Mouse (Mus musculus) heart, embryonic 15.5 days (tissue): ENCODE results near the gene Zfp382. TPM values are rescaled to one million over a fixed set of nuclear protein-coding genes. Genes with fewer than 3 reads are reported as not detected.

Source experiments
- ATAC-seq: fragments of 200-750 bp; cut with Nextera tagmentation; replicated peaks from 2 replicates; pipeline ENCODE4 v1.8.0; 2017; ENCODE audit warnings: low read depth, moderate TSS enrichment; ENCODE audit not compliant: insufficient number of reproducible peaks, insufficient read depth, low FRiP score
- H3K27ac ChIP-seq: fragments of 300-500 bp; sonication (generic); 2 replicates; pipeline ENCODE4 v1.5.1; 2015; ENCODE audit warnings: mild to moderate bottlenecking, inconsistent platforms
- H3K27me3 ChIP-seq: fragments of 300-500 bp; sonication (generic); 2 replicates; pipeline ENCODE4 v1.6.1; 2015; ENCODE audit warnings: inconsistent platforms
- H3K36me3 ChIP-seq: fragments of 300-500 bp; sonication (generic); 2 replicates; pipeline ENCODE4 v1.6.1; 2015; ENCODE audit warnings: mild to moderate bottlenecking, inconsistent platforms
- H3K4me1 ChIP-seq: fragments of 300-500 bp; sonication (generic); replicated peaks from 2 replicates; pipeline ENCODE4 v1.6.1; 2015; ENCODE audit warnings: inconsistent platforms
- H3K4me2 ChIP-seq: fragments of 300-500 bp; sonication (generic); 2 replicates; pipeline ENCODE4 v1.6.1; 2015; ENCODE audit warnings: inconsistent platforms, mild to moderate bottlenecking, moderate library complexity
- H3K4me3 ChIP-seq: fragments of 300-500 bp; sonication (generic); 2 replicates; pipeline ENCODE4 v1.5.1; 2015; ENCODE audit warnings: mild to moderate bottlenecking, inconsistent platforms
- H3K9ac ChIP-seq: fragments of 300-500 bp; sonication (generic); 2 replicates; pipeline ENCODE4 v1.6.1; 2015; ENCODE audit warnings: mild to moderate bottlenecking, inconsistent platforms
- H3K9me3 ChIP-seq: fragments of 300-500 bp; sonication (generic); replicated peaks from 2 replicates; pipeline ENCODE4 v1.6.1; 2016; ENCODE audit warnings: inconsistent platforms
- WGBS: fragments of 180-500 bp; shearing (Covaris S2); methylation state at CpG from one replicate; pipeline ENCODE4 v1.1.7; 2015; ENCODE audit warnings: mixed read lengths; 5-methylcytosine and 5-hydroxymethylcytosine counted together
- polyA plus RNA-seq: library from polyadenylated mRNA; unstranded; fragments of >200 nt; fragmentation: Nextera tagmentation; extraction: Ambion mirVana; gene quantifications from 2 replicates; pipeline ENCODE4 v1.2.1, GENCODE M21; 2015

The Zfp382 gene
- polyA plus RNA-seq = 10.0 and 13.7 TPM in 2 replicates

DNA sequence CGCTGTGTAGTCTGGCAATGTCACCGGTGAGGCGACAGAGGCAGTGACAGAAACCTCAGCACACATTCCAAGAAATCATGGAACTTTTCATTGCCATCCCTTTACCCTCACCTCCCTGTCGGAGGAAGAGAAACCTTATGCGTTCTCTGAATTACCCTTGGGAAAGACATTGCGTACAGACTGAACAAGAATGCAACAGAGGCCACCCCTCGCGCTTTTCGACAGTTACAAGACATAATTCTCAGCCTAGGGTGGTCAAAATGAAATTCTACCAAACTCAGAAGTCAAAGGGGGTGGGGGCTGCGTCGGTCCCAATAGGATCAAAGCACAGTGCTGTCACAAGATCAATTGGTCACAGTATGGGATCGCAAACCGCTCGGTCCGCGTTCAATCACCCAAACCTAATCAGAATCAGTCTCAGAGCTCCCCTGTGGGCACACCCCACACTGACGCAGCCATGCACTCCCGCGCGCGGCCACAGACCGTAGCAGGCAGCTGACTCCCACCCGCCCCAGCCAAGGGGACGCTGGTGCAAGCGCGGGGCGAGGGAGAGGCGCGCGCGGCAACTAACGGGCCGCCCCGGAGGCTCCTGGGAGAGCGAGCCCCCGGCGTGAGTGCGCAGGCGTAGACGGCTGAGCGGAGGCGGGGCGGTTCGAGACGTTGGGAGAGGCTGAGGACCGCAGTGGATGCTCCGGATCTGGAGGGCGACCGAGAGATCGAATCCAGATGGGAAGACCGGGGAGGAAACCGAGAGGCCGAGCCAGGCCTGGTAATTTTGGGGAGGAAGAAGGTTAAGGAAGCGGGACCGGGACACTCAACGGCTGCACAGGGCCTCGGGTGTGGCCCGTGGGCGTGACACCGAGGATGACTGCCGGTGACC is at the start of gene Zfp382:
Gene Zfp382, plus strand, starts transcription at position 635 of the 880 bp plus-strand sequence.
- H3K9me3 ChIP-seq = no peaks in the 10 kb centered on the region
- H3K36me3 ChIP-seq = 0 out of 2 replicates have a peak, but pooled peaks cover 11% of the 10 kb centered on the region
- ATAC-seq = peak; percentile 95
- peak within 1 kb of the TSS; percentile 83 for H3K9ac ChIP-seq
- H3K4me2 ChIP-seq = peak within 1 kb of the TSS; percentile 92
- H3K4me3 ChIP-seq = peak within 1 kb of the TSS; percentile 93
- peak within 1 kb of the TSS; percentile 91 for H3K27ac ChIP-seq
- H3K4me1 ChIP-seq = peaks cover 3% of the 10 kb centered on the region; the same call in 1 of the 2 replicates
- no peaks in the 10 kb centered on the region for H3K27me3 ChIP-seq
- under 1% methylated on average over 61 of the region's 61 CpGs for WGBS

DNA sequence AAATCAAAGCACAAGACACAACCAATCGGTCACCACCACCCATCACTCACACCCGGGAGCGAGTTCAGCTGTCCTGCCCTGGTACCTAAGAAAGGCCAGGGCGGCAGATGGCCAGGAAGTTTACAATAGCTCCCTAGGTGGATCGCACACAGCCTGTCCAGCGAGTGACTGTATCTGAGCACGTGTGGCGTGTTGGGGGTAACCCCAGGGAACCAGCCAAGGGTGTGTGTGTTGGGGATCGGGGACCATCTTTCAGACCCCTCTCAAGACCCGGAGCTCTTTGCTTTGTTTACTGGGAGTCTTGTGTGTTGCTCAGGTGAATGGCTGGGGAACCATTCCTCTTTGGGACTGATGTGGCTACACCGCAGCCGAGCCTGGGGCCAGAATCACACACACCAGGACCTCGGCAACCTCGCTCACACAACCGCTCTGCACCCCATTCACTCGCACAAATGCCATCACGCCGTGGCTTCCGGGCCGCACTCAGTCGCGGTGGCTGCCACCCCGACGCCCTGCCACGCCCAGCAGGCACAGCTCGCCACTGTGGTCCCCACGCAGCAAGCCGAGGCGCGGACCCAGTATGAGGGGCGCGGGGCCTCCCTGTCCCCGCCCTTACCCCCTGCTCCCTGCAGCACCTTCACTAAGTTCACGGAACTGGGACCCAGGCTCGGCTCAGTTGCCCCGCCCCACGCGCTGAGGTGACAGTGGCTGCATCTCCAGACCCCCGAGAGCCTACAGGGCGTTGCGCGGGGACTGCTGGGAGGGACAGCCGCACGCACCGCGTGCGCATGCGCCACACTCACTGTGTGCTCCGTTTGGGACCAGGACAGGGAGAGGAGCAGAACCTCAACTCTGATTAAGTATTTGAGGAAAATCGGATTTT is 49.4 kb upstream of the Zfp382 start, which contains the start of gene Zfp82:
Gene Zfp82, minus strand, starts transcription at position 755 of the 883 bp plus-strand sequence.
- Histone ChIP-seq H3K4me3 (peak within 1 kb of the TSS; percentile 78), H3K4me2 (peak within 1 kb of the TSS; percentile 90), H3K27me3 (no peaks in the 10 kb centered on the region), H3K9me3 (no peaks in the 10 kb centered on the region), H3K9ac (peak within 1 kb of the TSS; percentile 77), H3K4me1 (peaks cover 3% of the 10 kb centered on the region; the same call in 1 of the 2 replicates), H3K27ac (peak within 1 kb of the TSS; percentile 71), H3K36me3 (peaks cover 2% of the 10 kb centered on the region; the same call in 1 of the 2 replicates)
- under 1% methylated on average over 50 of the region's 50 CpGs for WGBS
- ATAC-seq = peak; percentile 87

DNA sequence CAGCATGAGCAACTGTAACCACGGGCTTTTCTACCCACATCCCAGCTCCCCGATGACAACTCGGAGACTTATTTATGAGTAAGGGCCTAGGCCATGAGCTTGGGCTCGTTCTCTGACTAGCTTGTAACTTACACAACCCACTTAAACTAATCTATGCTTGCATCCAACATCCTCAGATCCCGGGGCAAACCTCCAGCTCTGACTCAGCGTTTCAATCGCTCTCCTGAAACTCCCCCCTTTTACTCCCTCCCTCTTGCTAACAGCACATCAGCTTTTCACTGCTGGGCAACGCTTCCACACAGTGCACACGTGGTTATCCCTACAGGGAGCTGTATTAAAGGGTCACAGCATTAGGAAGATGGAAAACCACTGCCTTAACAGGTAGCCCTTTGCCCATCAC is 35.2 kb upstream of the Zfp382 start:
- no peak for ATAC-seq
- Histone ChIP-seq H3K4me2 (no peak overlapping the region), H3K36me3 (peaks cover 4% of the 10 kb centered on the region), H3K4me3 (no peak overlapping the region), H3K9ac (no peak overlapping the region), H3K4me1 (peaks cover 10% of the 10 kb centered on the region), H3K9me3 (no peaks in the 10 kb centered on the region), H3K27me3 (no peaks in the 10 kb centered on the region), H3K27ac (no peak overlapping the region)
- WGBS = 83% methylated on average over 9 of the region's 9 CpGs

DNA sequence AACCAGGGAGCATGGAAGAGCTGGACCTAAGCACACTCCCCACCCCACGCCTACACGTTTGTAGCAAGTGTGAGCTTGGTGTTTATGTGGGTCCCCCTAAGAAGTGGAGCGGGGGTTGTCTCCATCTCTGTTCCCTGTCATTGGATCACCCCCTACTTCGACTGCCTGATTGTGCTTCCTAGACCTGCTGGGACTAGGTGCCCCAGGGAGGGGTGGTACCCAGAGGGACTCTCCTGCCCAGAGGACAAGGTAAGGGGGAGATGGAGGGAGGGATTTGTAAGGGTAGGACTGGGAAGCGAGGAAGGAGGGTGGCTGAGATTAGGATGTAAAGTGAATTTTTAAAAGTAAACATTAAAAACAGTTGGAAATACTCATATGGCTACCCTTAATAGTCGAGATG is 32.3 kb upstream of the Zfp382 start:
- 13% methylated on average over 6 of the region's 6 CpGs for WGBS
- peak overlapping the region; percentile 79 for H3K4me2 ChIP-seq
- H3K27me3 ChIP-seq = no peaks in the 10 kb centered on the region
- peaks cover 16% of the 10 kb centered on the region for H3K4me1 ChIP-seq
- H3K36me3 ChIP-seq = peaks cover 4% of the 10 kb centered on the region
- H3K9me3 ChIP-seq = no peaks in the 10 kb centered on the region
- ATAC-seq = no peak
- H3K9ac ChIP-seq = peak overlapping the region; percentile 64
- H3K4me3 ChIP-seq = peak overlapping the region; percentile 67
- H3K27ac ChIP-seq = no peak overlapping the region

GRCm38 (mm10) chr7:30090092-30090969 is 31.4 kb upstream of the Zfp382 start, which contains the start of the genes Gm26920 and Zfp566:
Gm26920 (minus strand) TSS chr7:30090410.
Zfp566 (minus strand) TSS chr7:30090527.
- H3K27ac ChIP-seq = peak within 1 kb of the TSS; percentile 79
- peaks cover 17% of the 10 kb centered on the region for H3K4me1 ChIP-seq
- H3K27me3 ChIP-seq = no peaks in the 10 kb centered on the region
- peak within 1 kb of the TSS; percentile 79 for H3K4me2 ChIP-seq
- peak; percentile 89 for ATAC-seq
- peak within 1 kb of the TSS; percentile 67 for H3K4me3 ChIP-seq
- no peaks in the 10 kb centered on the region for H3K9me3 ChIP-seq
- H3K9ac ChIP-seq = peak within 1 kb of the TSS; percentile 64
- WGBS = under 1% methylated on average over 40 of the region's 40 CpGs
- peaks cover under 1% of the 10 kb centered on the region for H3K36me3 ChIP-seq

DNA sequence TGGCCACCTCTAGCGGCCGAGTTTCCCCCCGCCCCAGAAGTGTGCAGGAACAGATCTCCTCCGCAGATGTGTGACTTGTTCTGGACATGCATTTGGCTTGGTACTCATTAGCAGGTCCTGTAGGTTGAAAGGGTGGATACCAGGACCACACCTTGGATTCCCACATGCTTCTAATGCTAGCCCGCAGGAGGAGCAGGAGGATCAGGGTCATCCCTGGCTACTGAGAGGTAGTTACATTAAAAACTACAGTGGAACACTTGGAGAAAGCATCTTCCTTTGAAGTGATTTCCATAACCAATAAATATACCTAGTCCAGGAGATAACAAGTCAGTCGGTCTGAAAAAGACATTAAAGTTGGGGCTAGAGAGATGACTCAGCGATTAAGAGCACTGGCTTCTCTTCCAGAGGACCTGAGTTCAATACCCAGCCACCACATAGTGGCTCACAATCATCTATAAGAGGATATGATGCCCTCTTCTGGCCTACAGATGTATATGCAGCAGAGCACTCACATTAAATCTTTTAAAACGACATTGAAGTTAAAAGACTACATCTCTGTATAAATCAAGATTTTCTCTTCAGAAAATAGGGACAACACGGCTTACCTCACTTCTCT is 30.7 kb upstream of the Zfp382 start:
- H3K4me1 ChIP-seq = peaks cover 18% of the 10 kb centered on the region
- H3K9me3 ChIP-seq = no peaks in the 10 kb centered on the region
- WGBS = 5% methylated on average over 9 of the region's 9 CpGs
- H3K27me3 ChIP-seq = no peaks in the 10 kb centered on the region
- peak overlapping the region; percentile 79 for H3K4me2 ChIP-seq
- H3K4me3 ChIP-seq = peak overlapping the region; percentile 67
- no peaks in the 10 kb centered on the region; the same call in 1 of the 2 replicates for H3K36me3 ChIP-seq
- no peak for ATAC-seq
- H3K27ac ChIP-seq = peak overlapping the region; percentile 61
- no peak overlapping the region; the same call in 1 of the 2 replicates for H3K9ac ChIP-seq

DNA sequence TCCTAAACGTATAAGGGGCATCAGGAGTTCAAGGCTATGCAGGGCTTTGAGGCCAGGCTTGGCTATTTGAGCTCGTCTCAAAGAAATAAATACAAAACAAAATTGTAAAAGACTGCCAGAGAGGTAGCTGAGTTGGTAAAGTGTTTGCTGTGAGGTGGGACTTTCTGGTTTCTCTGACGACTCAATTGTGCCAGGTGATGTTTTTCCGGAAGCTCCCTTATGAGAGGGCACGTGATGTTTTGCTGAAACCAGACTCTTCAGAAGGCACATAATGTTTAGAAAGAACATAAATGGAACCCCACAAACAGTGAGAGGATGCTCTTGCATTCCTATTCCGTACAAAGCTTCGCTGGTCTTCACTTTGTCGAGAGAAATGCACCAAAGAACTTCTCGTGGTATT is 29.1 kb upstream of the Zfp382 start:
- Histone ChIP-seq H3K36me3 (no peaks in the 10 kb centered on the region), H3K9me3 (no peaks in the 10 kb centered on the region), H3K9ac (no peak overlapping the region), H3K4me1 (peaks cover 27% of the 10 kb centered on the region), H3K4me2 (no peak overlapping the region), H3K27me3 (no peaks in the 10 kb centered on the region), H3K4me3 (no peak overlapping the region), H3K27ac (no peak overlapping the region)
- 73% methylated on average over 9 of the region's 9 CpGs for whole genome bisulfite sequencing
- no peak for ATAC-seq

- no peaks in the 10 kb centered on the region for H3K27me3 ChIP-seq
- peaks cover 6% of the 10 kb centered on the region for H3K36me3 ChIP-seq
- 68% methylated on average over 6 of the region's 6 CpGs for WGBS
- peaks cover 35% of the 10 kb centered on the region for H3K4me1 ChIP-seq
- no peaks in the 10 kb centered on the region for H3K9me3 ChIP-seq
- H3K27ac ChIP-seq = peak overlapping the region; percentile 99; the same call in 1 of the 2 replicates
- peak overlapping the region; percentile 86 for H3K4me3 ChIP-seq
- peak overlapping the region; percentile 87; the same call in 1 of the 2 replicates for H3K9ac ChIP-seq
- ATAC-seq = no peak
- peak overlapping the region; percentile 74 for H3K4me2 ChIP-seq
Observed at GRCm38 (mm10) chr7:30093918-30094415, 27.8 kb upstream of the Zfp382 start.

DNA sequence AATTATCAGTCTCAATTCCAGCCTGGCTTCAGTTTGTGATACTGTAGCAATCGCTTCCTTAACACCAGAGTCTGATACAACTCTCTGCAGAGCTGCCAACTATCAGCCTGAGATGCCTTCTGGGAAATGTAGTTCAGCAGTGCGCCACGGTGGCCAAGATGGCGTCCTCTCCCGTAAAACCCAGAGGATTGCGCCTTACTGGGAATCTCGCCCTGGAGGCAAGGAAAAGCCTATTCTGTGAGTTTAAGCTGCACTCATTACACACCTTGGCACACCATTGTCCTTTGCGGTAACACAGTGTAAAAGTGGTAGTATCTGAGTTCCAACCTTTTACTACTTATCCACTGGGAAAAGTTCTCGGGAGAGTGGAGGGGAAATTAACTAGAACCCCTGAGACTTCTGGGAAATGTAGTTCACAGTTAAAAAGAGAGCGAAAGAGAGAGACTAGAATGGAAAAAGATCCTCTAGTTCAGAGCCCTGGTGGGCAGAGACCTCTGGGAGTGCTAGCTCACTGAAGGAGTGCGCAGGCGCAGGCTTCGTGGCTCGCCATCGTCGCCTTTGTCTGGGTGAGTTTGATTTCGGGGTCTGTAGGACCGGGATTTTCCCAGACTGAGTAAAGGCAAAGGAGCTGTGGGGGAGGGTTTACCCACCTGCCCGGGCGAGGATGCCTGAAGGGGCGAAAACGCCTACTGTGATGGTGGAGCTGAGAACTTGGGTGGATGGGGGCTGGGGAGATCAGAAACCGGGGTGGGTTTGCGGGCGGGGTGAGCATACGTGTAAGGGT is 26.9 kb upstream of the Zfp382 start, which contains the start of gene Zfp260:
Gene Zfp260, plus strand, starts transcription at position 132 of the 784 bp plus-strand sequence.
- Histone ChIP-seq H3K4me3 (peak within 1 kb of the TSS; percentile 86), H3K27ac (peak within 1 kb of the TSS; percentile 99), H3K9me3 (no peaks in the 10 kb centered on the region), H3K9ac (peak within 1 kb of the TSS; percentile 87), H3K27me3 (no peaks in the 10 kb centered on the region), H3K36me3 (peaks cover 14% of the 10 kb centered on the region), H3K4me2 (peak within 1 kb of the TSS; percentile 74), H3K4me1 (peaks cover 29% of the 10 kb centered on the region)
- WGBS = under 1% methylated on average over 26 of the region's 26 CpGs
- ATAC-seq = peak; percentile 79
